Mouse (Mus musculus): Measurements from ENCODE around the gene Them5. TPM values are rescaled to one million over a fixed set of nuclear protein-coding genes. Genes with fewer than 3 reads are reported as not detected.

Gene Them5
- polyA plus RNA-seq, 1 experiment from 2014 or later, result not detected

DNA sequence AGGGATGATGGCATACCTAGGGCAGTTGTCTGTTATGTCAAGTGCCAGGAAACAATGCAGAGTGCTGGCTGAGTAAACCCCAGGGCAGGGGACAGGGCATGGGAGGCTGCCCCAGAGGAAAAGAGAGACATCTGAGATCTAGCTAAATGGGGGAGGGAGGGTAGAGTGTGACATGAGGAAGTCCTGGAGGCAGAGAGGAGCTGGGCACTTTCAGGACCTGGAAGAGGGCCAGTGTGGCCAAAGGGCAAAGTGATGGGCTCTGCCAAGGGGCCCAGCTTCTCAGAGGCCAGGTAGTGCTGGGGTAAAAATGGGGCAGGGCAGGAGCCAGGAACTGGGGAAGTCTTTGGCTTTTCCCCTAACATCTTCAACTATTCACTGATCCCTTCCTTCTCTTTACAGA lies 32.7 kb downstream of the Them5 start:
- Histone ChIP-seq H3K36me3 (ENCODE audit: control insufficient read depth, insufficient read depth, low read length) (no peaks in the 10 kb centered on the region), H3K4me3 (ENCODE audit: low read depth, low read length) (no peak overlapping the region), H3K9me3 (ENCODE audit: control insufficient read depth, low read length) (no peaks in the 10 kb centered on the region), H3K4me1 (ENCODE audit: control insufficient read depth, insufficient read depth, low read length) (peaks cover 8% of the 10 kb centered on the region; the same call in 1 of the 2 replicates), H3K4me2 (ENCODE audit: low read depth, low read length) (no peak overlapping the region), H3K9ac (replicated peaks; ENCODE audit: low read depth, low read length) (no peak overlapping the region), H3K27ac (ENCODE audit: low read depth, low read length) (no peak overlapping the region), H3K27me3 (ENCODE audit: control insufficient read depth, insufficient read depth, low read length) (no peaks in the 10 kb centered on the region)
- no peak for ATAC-seq (ENCODE audit: low read depth)

DNA sequence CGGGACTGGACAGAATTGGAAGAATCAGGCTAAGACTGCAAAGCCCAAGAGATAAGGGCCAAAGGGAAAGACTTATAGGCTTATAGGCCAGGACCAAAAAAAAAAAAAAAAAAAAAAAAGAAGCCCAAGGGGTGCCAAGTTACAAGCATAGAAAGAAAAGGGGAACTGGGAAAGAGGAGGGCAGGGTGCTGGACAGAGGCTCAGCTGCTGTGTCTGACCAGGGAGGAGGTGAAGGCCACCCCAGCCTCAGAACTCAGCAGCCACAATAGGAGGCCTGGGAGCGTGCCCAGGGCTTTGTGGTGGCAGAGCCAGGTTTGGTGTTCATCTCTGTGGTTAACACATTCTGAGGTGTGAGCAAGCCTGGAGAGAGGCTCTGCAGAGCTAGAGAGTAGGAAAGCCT lies 33.2 kb downstream of the Them5 start:
- no peak overlapping the region for H3K4me2 ChIP-seq (ENCODE audit: low read depth, low read length)
- 77% methylated on average over 2 of the region's 2 CpGs for WGBS
- no peak overlapping the region for H3K4me3 ChIP-seq (ENCODE audit: low read depth, low read length)
- H3K9me3 ChIP-seq (ENCODE audit: control insufficient read depth, low read length), result no peaks in the 10 kb centered on the region
- no peak for ATAC-seq (ENCODE audit: low read depth)
- no peaks in the 10 kb centered on the region for H3K27me3 ChIP-seq (ENCODE audit: control insufficient read depth, insufficient read depth, low read length)
- no peaks in the 10 kb centered on the region for H3K36me3 ChIP-seq (ENCODE audit: control insufficient read depth, insufficient read depth, low read length)
- peaks cover 8% of the 10 kb centered on the region; the same call in 1 of the 2 replicates for H3K4me1 ChIP-seq (ENCODE audit: control insufficient read depth, insufficient read depth, low read length)
- H3K27ac ChIP-seq (ENCODE audit: low read depth, low read length), result no peak overlapping the region
- no peak overlapping the region for H3K9ac ChIP-seq (replicated peaks; ENCODE audit: low read depth, low read length)

DNA sequence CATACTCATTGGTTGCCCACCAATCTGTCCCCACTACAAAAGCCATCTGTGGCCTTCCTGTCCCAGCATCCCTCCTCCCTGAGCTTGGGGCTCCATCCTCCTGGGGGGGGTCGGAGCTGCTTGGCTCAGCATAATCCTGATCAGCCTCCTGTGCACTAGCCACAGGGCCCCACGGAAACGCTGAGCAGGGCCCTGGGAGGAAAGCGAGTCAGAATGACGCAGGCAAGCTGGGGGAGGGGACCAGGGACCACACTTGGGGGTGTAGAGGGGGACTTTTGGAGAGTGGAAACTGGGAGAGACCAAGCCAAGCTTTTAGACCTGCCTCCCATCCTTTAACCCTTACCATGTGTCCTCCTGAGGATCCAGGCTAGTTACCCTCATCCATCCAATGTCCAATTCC lies 34.0 kb downstream of the Them5 start:
- H3K4me2 ChIP-seq (ENCODE audit: low read depth, low read length), result no peak overlapping the region
- no peak overlapping the region for H3K4me3 ChIP-seq (ENCODE audit: low read depth, low read length)
- no peaks in the 10 kb centered on the region for H3K27me3 ChIP-seq (ENCODE audit: control insufficient read depth, insufficient read depth, low read length)
- WGBS, result 57% methylated on average over 5 of the region's 5 CpGs
- no peak overlapping the region for H3K27ac ChIP-seq (ENCODE audit: low read depth, low read length)
- H3K4me1 ChIP-seq (ENCODE audit: control insufficient read depth, insufficient read depth, low read length), result peaks cover 8% of the 10 kb centered on the region; the same call in 1 of the 2 replicates
- no peak overlapping the region for H3K9ac ChIP-seq (replicated peaks; ENCODE audit: low read depth, low read length)
- no peak for ATAC-seq (ENCODE audit: low read depth)
- H3K9me3 ChIP-seq (ENCODE audit: control insufficient read depth, low read length), result no peaks in the 10 kb centered on the region
- no peaks in the 10 kb centered on the region for H3K36me3 ChIP-seq (ENCODE audit: control insufficient read depth, insufficient read depth, low read length)

DNA sequence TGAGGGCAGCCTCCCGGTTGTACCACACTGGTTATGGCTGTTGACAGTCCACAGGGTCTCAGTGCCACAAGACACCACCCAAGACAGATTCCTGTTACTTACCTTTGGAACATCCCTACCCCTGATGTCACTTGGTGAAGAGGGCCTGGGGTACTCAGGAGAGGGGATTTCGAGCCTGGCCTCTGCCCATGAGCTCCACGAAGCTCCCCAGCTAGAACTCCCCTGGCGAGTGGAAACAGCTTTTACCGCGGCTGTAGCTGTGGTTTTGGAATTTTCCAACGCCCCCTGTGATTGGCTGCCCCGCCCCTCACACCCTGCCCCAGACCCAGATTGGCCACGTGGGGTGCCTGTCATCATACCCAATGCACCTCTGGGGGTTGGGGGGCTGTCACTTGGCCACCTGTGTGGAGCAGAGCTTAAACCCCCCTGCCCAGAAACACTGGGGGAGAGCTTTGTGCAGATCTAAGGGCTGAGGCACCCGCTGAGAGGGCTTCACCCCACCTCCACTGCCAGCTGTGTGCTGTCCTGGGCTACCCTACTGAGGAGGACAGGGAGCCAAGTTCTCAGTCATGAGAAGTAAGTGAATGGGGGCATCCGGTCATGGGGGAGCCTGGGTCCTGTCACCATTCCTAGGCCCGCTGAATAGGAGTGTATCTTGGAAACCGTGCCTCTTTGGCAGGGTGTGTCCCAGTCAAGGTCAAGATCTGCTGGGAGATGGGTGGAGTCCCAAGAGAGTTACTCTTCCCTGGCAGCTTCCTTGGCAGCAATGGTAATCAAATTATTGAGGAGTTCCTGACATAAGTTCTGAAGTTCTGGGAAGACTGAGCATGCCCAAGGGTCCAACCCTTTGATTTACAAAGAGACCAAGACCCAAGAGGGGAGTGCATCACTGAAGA lies 35.4 kb downstream of the Them5 start:
- H3K27me3 ChIP-seq (ENCODE audit: control insufficient read depth, insufficient read depth, low read length), result no peaks in the 10 kb centered on the region
- 17% methylated on average over 13 of the region's 13 CpGs for WGBS
- H3K4me1 ChIP-seq (ENCODE audit: control insufficient read depth, insufficient read depth, low read length), result peaks cover 8% of the 10 kb centered on the region; the same call in 1 of the 2 replicates
- no peaks in the 10 kb centered on the region for H3K36me3 ChIP-seq (ENCODE audit: control insufficient read depth, insufficient read depth, low read length)
- no peak overlapping the region for H3K9ac ChIP-seq (replicated peaks; ENCODE audit: low read depth, low read length)
- no peak overlapping the region for H3K4me3 ChIP-seq (ENCODE audit: low read depth, low read length)
- H3K9me3 ChIP-seq (ENCODE audit: control insufficient read depth, low read length), result no peaks in the 10 kb centered on the region
- no peak for ATAC-seq (ENCODE audit: low read depth)
- no peak overlapping the region for H3K27ac ChIP-seq (ENCODE audit: low read depth, low read length)
- H3K4me2 ChIP-seq (ENCODE audit: low read depth, low read length), result no peak overlapping the region

DNA sequence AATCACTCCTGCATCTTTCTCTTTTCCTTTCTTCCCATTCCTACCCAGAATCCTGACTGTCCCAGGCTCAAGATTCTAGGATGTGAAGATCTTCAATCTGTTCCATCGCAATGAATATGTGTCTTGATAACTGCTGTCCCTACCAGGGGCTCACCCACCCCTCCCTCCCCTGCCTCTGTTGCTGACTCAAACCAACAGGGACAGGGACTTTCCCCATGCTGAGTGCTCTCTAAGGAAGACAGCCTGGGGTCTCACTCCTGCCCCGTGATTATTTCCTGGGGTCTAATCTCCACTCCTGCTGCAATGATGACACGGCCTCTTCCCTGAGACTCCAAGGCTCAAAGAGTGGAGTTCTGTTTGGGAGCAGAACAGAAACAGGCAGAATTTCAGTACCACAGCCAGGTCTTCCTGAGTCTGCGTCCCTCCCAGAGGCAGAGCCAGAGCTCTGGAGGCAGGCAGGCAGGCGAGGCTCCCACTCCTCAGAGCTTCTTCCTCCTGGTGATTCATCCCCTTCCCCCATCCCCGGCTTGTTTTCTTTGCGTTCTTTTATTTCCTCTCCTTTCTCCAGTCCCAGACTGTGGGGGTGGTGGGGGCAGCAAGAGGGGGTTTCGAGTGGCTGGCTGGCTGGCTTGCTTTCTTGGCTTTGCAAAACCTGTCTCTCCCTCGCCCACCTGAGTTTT lies 38.1 kb downstream of the Them5 start:
- Histone ChIP-seq H3K9ac (replicated peaks; ENCODE audit: low read depth, low read length) (no peak overlapping the region), H3K4me2 (ENCODE audit: low read depth, low read length) (no peak overlapping the region), H3K9me3 (ENCODE audit: control insufficient read depth, low read length) (no peaks in the 10 kb centered on the region), H3K27ac (ENCODE audit: low read depth, low read length) (no peak overlapping the region), H3K4me1 (ENCODE audit: control insufficient read depth, insufficient read depth, low read length) (no peaks in the 10 kb centered on the region), H3K36me3 (ENCODE audit: control insufficient read depth, insufficient read depth, low read length) (no peaks in the 10 kb centered on the region), H3K27me3 (ENCODE audit: control insufficient read depth, insufficient read depth, low read length) (no peaks in the 10 kb centered on the region), H3K4me3 (ENCODE audit: low read depth, low read length) (no peak overlapping the region)
- WGBS, result 27% methylated on average over 9 of the region's 9 CpGs
- no peak for ATAC-seq (ENCODE audit: low read depth)

DNA sequence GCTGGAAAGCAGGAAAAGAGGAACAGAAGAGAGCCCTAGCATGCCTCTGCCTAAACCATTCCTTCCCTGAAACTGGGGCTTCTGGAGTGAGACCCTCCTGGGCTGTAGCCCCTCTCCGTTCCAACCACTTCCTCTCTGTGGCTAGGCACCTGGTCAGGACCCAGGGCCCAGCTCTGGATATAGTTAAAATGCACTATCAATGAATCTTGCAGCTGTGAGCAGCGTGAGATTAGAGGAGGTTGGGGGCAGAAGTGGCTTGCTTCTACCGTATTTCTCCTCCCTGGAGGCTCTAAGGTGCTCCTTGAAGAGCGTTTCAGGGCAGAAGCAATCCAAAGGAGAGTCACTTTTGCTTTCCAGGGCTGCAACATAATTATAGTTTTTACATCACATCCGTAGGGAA lies 40.4 kb downstream of the Them5 start:
- H3K9me3 ChIP-seq (ENCODE audit: control insufficient read depth, low read length), result no peaks in the 10 kb centered on the region
- H3K27ac ChIP-seq (ENCODE audit: low read depth, low read length), result no peak overlapping the region
- H3K4me3 ChIP-seq (ENCODE audit: low read depth, low read length), result no peak overlapping the region
- H3K9ac ChIP-seq (replicated peaks; ENCODE audit: low read depth, low read length), result no peak overlapping the region
- H3K4me1 ChIP-seq (ENCODE audit: control insufficient read depth, insufficient read depth, low read length), result no peaks in the 10 kb centered on the region
- no peaks in the 10 kb centered on the region for H3K36me3 ChIP-seq (ENCODE audit: control insufficient read depth, insufficient read depth, low read length)
- WGBS, result 77% methylated on average over 5 of the region's 5 CpGs
- no peaks in the 10 kb centered on the region for H3K27me3 ChIP-seq (ENCODE audit: control insufficient read depth, insufficient read depth, low read length)
- no peak overlapping the region for H3K4me2 ChIP-seq (ENCODE audit: low read depth, low read length)
- ATAC-seq (ENCODE audit: low read depth), result no peak

DNA sequence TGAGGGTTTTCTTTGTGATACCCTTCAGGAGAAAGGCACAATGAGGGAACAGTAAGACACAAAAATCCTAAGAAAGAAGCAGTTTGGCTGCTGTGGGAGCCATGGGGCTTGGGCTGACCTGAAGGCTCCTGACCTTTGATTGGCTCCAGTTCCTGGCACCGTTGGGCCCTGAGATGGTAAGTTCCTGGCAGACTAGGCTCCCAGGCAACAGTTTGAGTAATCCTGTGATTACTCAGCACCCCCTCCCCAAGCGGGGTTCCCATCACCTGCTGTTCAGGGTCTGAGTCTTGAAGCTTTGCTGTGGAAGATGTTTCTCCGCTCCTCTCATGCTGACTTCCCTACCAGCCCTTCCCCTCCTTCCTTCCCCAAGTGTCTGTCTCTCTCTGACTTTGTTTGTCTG lies 41.6 kb downstream of the Them5 start:
- Histone ChIP-seq H3K4me3 (ENCODE audit: low read depth, low read length) (no peak overlapping the region), H3K4me1 (ENCODE audit: control insufficient read depth, insufficient read depth, low read length) (no peaks in the 10 kb centered on the region), H3K27ac (ENCODE audit: low read depth, low read length) (no peak overlapping the region), H3K9me3 (ENCODE audit: control insufficient read depth, low read length) (no peaks in the 10 kb centered on the region), H3K4me2 (ENCODE audit: low read depth, low read length) (no peak overlapping the region), H3K27me3 (ENCODE audit: control insufficient read depth, insufficient read depth, low read length) (no peaks in the 10 kb centered on the region), H3K9ac (replicated peaks; ENCODE audit: low read depth, low read length) (no peak overlapping the region), H3K36me3 (ENCODE audit: control insufficient read depth, insufficient read depth, low read length) (no peaks in the 10 kb centered on the region)
- ATAC-seq (ENCODE audit: low read depth), result no peak
- 62% methylated on average over 3 of the region's 3 CpGs for WGBS

DNA sequence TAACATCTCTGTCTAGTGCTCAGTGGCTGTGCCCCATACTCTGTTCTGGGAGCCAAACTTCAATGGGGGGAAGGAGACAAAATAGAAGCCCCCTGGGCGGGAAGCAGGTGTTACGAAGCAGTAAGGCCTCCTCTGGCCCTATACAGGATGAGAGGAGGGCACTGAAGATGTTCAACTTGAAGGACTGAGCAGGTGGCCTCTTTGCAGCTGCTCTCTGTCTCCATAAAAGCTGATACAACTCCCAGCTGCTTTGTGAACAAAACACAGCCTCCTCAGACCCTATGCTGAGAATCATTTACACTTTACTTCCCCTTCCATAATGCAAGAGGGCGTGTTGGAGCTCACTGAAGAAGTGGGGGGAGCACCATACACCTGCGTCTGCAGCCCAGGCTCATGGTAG lies 44.8 kb downstream of the Them5 start:
- Histone ChIP-seq H3K36me3 (ENCODE audit: control insufficient read depth, insufficient read depth, low read length) (no peaks in the 10 kb centered on the region), H3K9me3 (ENCODE audit: control insufficient read depth, low read length) (no peaks in the 10 kb centered on the region), H3K9ac (replicated peaks; ENCODE audit: low read depth, low read length) (no peak overlapping the region), H3K4me2 (ENCODE audit: low read depth, low read length) (no peak overlapping the region), H3K4me3 (ENCODE audit: low read depth, low read length) (no peak overlapping the region), H3K27me3 (ENCODE audit: control insufficient read depth, insufficient read depth, low read length) (no peaks in the 10 kb centered on the region), H3K4me1 (ENCODE audit: control insufficient read depth, insufficient read depth, low read length) (no peaks in the 10 kb centered on the region), H3K27ac (ENCODE audit: low read depth, low read length) (no peak overlapping the region)
- 38% methylated on average over 4 of the region's 4 CpGs for WGBS
- ATAC-seq (ENCODE audit: low read depth), result no peak

DNA sequence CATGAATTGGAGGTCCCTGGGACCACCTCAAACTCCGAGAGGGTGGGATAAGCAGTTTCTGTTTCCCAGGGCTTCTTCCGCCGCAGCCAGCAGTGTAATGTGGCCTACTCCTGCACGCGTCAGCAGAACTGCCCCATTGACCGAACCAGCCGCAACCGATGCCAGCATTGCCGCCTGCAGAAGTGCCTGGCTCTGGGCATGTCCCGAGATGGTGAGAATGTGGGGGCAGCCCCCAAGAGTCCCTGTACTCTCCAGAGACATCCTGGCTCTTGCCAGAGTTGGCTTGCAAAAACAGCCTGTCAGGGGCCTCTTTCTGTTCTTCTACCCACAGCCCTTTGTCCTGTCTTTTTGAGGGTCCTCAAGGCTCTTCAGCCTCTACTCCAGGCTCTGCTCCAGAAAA lies 45.5 kb downstream of the Them5 start:
- Histone ChIP-seq H3K9me3 (ENCODE audit: control insufficient read depth, low read length) (no peaks in the 10 kb centered on the region), H3K9ac (replicated peaks; ENCODE audit: low read depth, low read length) (no peak overlapping the region), H3K4me2 (ENCODE audit: low read depth, low read length) (no peak overlapping the region), H3K27me3 (ENCODE audit: control insufficient read depth, insufficient read depth, low read length) (no peaks in the 10 kb centered on the region), H3K4me1 (ENCODE audit: control insufficient read depth, insufficient read depth, low read length) (no peaks in the 10 kb centered on the region), H3K27ac (ENCODE audit: low read depth, low read length) (no peak overlapping the region), H3K36me3 (ENCODE audit: control insufficient read depth, insufficient read depth, low read length) (no peaks in the 10 kb centered on the region), H3K4me3 (ENCODE audit: low read depth, low read length) (no peak overlapping the region)
- WGBS, result 88% methylated on average over 10 of the region's 10 CpGs
- ATAC-seq (ENCODE audit: low read depth), result no peak

All from neural tube, embryonic 14.5 days (tissue).